Mouse (Mus musculus): ENCODE data around the gene Htra1.

DNA sequence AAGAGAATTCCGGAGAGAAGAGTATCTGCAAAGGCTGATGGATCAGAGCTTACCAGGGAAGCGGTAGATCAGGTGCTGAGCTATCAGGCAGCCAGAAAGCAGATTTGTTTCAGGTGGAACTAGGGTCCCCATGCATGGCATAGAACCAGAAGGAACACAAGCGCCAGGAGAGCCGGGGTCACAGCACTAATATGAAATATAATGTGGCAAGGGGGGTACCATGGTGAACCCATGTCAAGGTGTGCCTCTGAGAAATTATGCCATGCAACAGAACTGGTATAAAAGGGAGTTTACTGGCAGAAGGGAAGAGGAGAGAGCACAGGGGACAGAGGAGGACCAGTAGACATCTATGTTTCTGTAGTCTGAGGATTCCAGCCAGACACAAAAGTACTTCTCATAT is 1.3 kb upstream of the Htra1 start:
- TF ChIP-seq FLI1 (IDR thresholded peaks at IDR 0.05; ENCODE audit: low read length) (no peak), GATA1 (IDR thresholded peaks at IDR 0.05; ENCODE audit: borderline replicate concordance, low read length) (no peak)

Measured in megakaryocyte, embryonic 14.5 days (primary cell).